Mouse (Mus musculus): ENCODE data around the gene Spink2. TPM values are rescaled to one million over a fixed set of nuclear protein-coding genes. Genes with fewer than 3 reads are reported as not detected.

Spink2 gene
- polyA plus RNA-seq, 1 experiment from 2014 or later: not detected

DNA sequence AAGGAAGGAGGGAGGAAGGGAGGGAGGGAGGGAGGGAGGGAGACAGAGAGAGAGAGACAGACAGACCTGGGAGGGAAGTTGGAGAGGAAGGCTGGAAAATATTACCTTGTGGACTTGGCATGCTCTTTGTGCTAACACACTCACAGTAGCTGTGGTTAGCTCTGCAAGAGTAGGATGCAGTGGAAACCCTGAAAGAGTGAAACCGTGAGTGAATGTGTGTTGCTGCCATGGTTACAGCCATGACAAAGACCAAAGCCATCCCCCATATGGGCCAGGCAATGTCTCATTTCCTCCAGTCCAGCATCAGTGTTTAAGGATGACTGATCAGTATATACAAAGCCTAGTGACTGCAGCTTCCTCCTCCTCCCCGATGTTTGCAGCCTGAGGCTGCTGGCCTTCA is 6.5 kb upstream of the Spink2 start:
- no peaks in the 10 kb centered on the region for H3K36me3 ChIP-seq (ENCODE audit: control insufficient read depth, insufficient read depth)
- no peaks in the 10 kb centered on the region for H3K4me1 ChIP-seq (ENCODE audit: control insufficient read depth, low read depth, low read length)
- no peak for ATAC-seq (ENCODE audit: low read depth)
- no peaks in the 10 kb centered on the region for H3K27me3 ChIP-seq (ENCODE audit: control insufficient read depth, insufficient read depth, low read depth, low read length)
- no peak overlapping the region for H3K4me3 ChIP-seq (ENCODE audit: low read depth, low read length)
- no peak overlapping the region for H3K9ac ChIP-seq (ENCODE audit: low read depth, low read length)
- no peak overlapping the region for H3K4me2 ChIP-seq (ENCODE audit: low read depth, low read length)
- 5% methylated on average over 2 of the region's 2 CpGs for whole genome bisulfite sequencing (ENCODE audit: insufficient replicate concordance)
- H3K9me3 ChIP-seq (replicated peaks; ENCODE audit: control insufficient read depth, low read length): no peaks in the 10 kb centered on the region
- no peak overlapping the region for H3K27ac ChIP-seq (ENCODE audit: low read length)

DNA sequence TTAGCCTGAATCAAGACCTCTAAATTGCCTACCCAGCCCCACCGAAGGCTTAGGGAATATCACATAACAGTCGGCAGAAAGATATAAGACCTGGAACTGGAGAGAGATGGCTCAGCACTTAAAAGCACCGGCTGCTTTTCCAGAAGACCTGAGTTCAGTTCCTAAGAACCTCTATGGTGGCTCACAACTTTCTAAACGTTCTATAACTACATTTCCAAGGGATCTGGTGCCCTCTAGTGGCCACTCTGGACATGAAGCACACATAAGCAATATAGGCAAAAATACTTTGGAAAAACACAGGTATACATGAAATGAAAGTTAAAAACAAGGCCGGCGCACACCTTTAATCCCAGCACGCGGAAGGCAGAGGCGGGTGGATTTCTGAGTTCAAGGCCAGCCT is 5.9 kb upstream of the Spink2 start:
- Histone ChIP-seq H3K4me1 (ENCODE audit: control insufficient read depth, low read depth, low read length) (no peaks in the 10 kb centered on the region), H3K4me2 (ENCODE audit: low read depth, low read length) (no peak overlapping the region), H3K4me3 (ENCODE audit: low read depth, low read length) (0 out of 2 replicates have a peak overlapping the region, but pooled peaks have one; percentile 15), H3K27ac (ENCODE audit: low read length) (no peak overlapping the region), H3K27me3 (ENCODE audit: control insufficient read depth, insufficient read depth, low read depth, low read length) (no peaks in the 10 kb centered on the region), H3K36me3 (ENCODE audit: control insufficient read depth, insufficient read depth) (no peaks in the 10 kb centered on the region), H3K9me3 (replicated peaks; ENCODE audit: control insufficient read depth, low read length) (no peaks in the 10 kb centered on the region), H3K9ac (ENCODE audit: low read depth, low read length) (no peak overlapping the region)
- no peak for ATAC-seq (ENCODE audit: low read depth)
- 10% methylated on average over 9 of the region's 9 CpGs for WGBS (ENCODE audit: insufficient replicate concordance)

DNA sequence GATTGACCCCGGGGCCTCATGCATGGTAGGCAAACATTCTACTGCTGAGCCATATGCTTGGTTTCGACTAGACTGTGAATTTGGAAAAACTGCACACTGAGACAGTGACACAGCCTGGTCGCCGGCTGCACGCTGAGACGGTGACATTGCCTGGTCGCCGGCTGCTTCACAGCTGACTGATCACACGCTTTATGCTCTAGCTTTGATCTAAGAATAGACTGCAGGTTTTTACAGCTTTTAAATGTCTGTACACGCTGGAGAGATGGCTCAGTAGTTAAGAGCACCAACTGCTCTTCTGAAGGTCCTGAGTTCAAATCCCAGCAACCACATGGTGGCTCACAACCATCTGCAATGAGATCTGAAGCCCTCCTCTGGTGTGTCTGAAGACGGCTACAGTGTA is 5.1 kb downstream of the Spink2 start:
- 72% methylated on average over 11 of the region's 11 CpGs for WGBS (ENCODE audit: insufficient replicate concordance)
- no peak overlapping the region for H3K9ac ChIP-seq (ENCODE audit: low read depth, low read length)
- ATAC-seq (ENCODE audit: low read depth): no peak

GRCm38 (mm10) chr5:77202238-77202637 is 9.0 kb downstream of the Spink2 start:
- no peak for ATAC-seq (ENCODE audit: low read depth)
- Histone ChIP-seq H3K27ac (ENCODE audit: low read length) (no peak overlapping the region), H3K9ac (ENCODE audit: low read depth, low read length) (no peak overlapping the region), H3K27me3 (ENCODE audit: control insufficient read depth, insufficient read depth, low read depth, low read length) (no peaks in the 10 kb centered on the region), H3K4me2 (ENCODE audit: low read depth, low read length) (no peak overlapping the region), H3K4me1 (ENCODE audit: control insufficient read depth, low read depth, low read length) (no peaks in the 10 kb centered on the region; the same call in 1 of the 2 replicates), H3K9me3 (replicated peaks; ENCODE audit: control insufficient read depth, low read length) (no peaks in the 10 kb centered on the region), H3K4me3 (ENCODE audit: low read depth, low read length) (no peak overlapping the region), H3K36me3 (ENCODE audit: control insufficient read depth, insufficient read depth) (no peaks in the 10 kb centered on the region)

More for the DNA sequence above, 5.1 kb downstream of the Spink2 start:
- Histone ChIP-seq H3K9me3 (replicated peaks; ENCODE audit: control insufficient read depth, low read length) (peaks cover 5% of the 10 kb centered on the region; the same call in 1 of the 2 replicates), H3K27ac (ENCODE audit: low read length) (no peak overlapping the region), H3K27me3 (ENCODE audit: control insufficient read depth, insufficient read depth, low read depth, low read length) (peaks cover 1% of the 10 kb centered on the region; the same call in 1 of the 2 replicates), H3K4me1 (ENCODE audit: control insufficient read depth, low read depth, low read length) (no peaks in the 10 kb centered on the region; the same call in 1 of the 2 replicates), H3K4me3 (ENCODE audit: low read depth, low read length) (no peak overlapping the region), H3K4me2 (ENCODE audit: low read depth, low read length) (no peak overlapping the region), H3K36me3 (ENCODE audit: control insufficient read depth, insufficient read depth) (no peaks in the 10 kb centered on the region)

DNA sequence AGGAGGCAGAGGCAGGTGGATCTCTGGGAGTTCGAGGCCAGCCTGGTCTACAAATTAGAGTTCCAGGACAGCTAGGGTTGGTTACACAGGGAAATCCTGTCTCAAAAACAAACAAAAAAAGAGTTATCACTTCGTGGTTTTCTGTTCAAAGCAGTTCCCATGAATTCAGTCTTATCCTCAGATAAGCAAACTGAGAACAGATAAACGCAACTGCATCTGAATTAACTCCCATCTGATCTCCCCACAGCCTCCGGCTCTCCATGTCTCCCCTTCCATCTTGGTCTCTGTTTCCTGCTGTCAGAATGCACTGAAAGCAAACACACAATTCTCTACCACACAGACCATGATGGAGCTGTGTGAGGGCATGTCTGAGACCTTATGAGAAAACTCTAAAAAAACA is 10.6 kb downstream of the Spink2 start:
- no peaks in the 10 kb centered on the region for H3K27me3 ChIP-seq (ENCODE audit: control insufficient read depth, insufficient read depth, low read depth, low read length)
- H3K27ac ChIP-seq (ENCODE audit: low read length): no peak overlapping the region
- ATAC-seq (ENCODE audit: low read depth): no peak
- WGBS (ENCODE audit: insufficient replicate concordance): 22% methylated on average over 4 of the region's 4 CpGs
- H3K9ac ChIP-seq (ENCODE audit: low read depth, low read length): no peak overlapping the region
- no peaks in the 10 kb centered on the region for H3K36me3 ChIP-seq (ENCODE audit: control insufficient read depth, insufficient read depth)
- H3K4me2 ChIP-seq (ENCODE audit: low read depth, low read length): no peak overlapping the region
- no peaks in the 10 kb centered on the region; the same call in 1 of the 2 replicates for H3K4me1 ChIP-seq (ENCODE audit: control insufficient read depth, low read depth, low read length)
- no peaks in the 10 kb centered on the region for H3K9me3 ChIP-seq (replicated peaks; ENCODE audit: control insufficient read depth, low read length)
- H3K4me3 ChIP-seq (ENCODE audit: low read depth, low read length): no peak overlapping the region

- no peak overlapping the region for H3K4me2 ChIP-seq (ENCODE audit: low read depth, low read length)
- no peak for ATAC-seq (ENCODE audit: low read depth)
- no peaks in the 10 kb centered on the region for H3K9me3 ChIP-seq (replicated peaks; ENCODE audit: control insufficient read depth, low read length)
- no peaks in the 10 kb centered on the region for H3K4me1 ChIP-seq (ENCODE audit: control insufficient read depth, low read depth, low read length)
- no peak overlapping the region for H3K4me3 ChIP-seq (ENCODE audit: low read depth, low read length)
- no peak overlapping the region for H3K9ac ChIP-seq (ENCODE audit: low read depth, low read length)
- no peaks in the 10 kb centered on the region for H3K27me3 ChIP-seq (ENCODE audit: control insufficient read depth, insufficient read depth, low read depth, low read length)
- no peaks in the 10 kb centered on the region for H3K36me3 ChIP-seq (ENCODE audit: control insufficient read depth, insufficient read depth)
- no peak overlapping the region for H3K27ac ChIP-seq (ENCODE audit: low read length)
- 33% methylated on average over 3 of the region's 3 CpGs for WGBS (ENCODE audit: insufficient replicate concordance)
Observed at GRCm38 (mm10) chr5:77193951-77194350, 17.3 kb downstream of the Spink2 start.

GRCm38 (mm10) chr5:77193266-77193665 is 18.0 kb downstream of the Spink2 start:
- H3K4me2 ChIP-seq (ENCODE audit: low read depth, low read length): no peak overlapping the region
- no peak overlapping the region for H3K27ac ChIP-seq (ENCODE audit: low read length)
- 16% methylated on average over 4 of the region's 4 CpGs for WGBS (ENCODE audit: insufficient replicate concordance)
- no peak overlapping the region for H3K9ac ChIP-seq (ENCODE audit: low read depth, low read length)
- no peaks in the 10 kb centered on the region for H3K27me3 ChIP-seq (ENCODE audit: control insufficient read depth, insufficient read depth, low read depth, low read length)
- H3K4me1 ChIP-seq (ENCODE audit: control insufficient read depth, low read depth, low read length): no peaks in the 10 kb centered on the region
- no peak for ATAC-seq (ENCODE audit: low read depth)
- no peak overlapping the region for H3K4me3 ChIP-seq (ENCODE audit: low read depth, low read length)
- H3K36me3 ChIP-seq (ENCODE audit: control insufficient read depth, insufficient read depth): no peaks in the 10 kb centered on the region
- H3K9me3 ChIP-seq (replicated peaks; ENCODE audit: control insufficient read depth, low read length): no peaks in the 10 kb centered on the region

DNA sequence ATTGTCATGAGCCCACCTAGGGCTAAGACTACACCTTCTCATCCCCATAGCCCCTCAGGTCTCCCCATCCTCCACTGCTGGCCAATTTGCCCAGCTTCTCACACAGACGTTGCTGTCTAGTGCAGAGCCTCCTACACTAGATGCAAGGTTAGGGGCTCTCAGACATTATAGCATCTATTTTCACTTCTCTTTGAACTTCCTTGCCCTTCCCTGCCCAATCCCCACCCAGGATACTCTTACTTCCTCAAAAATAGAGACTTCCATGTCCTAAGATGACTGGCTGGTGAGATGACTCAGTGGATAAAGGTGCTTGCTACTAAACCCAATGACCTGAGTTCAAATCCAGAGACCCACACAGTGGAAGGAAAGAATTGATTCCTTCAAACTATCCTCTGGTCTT is 19.6 kb downstream of the Spink2 start:
- no peak overlapping the region for H3K27ac ChIP-seq (ENCODE audit: low read length)
- no peak overlapping the region for H3K4me3 ChIP-seq (ENCODE audit: low read depth, low read length)
- no peak overlapping the region for H3K4me2 ChIP-seq (ENCODE audit: low read depth, low read length)
- H3K9me3 ChIP-seq (replicated peaks; ENCODE audit: control insufficient read depth, low read length): no peaks in the 10 kb centered on the region
- no peaks in the 10 kb centered on the region for H3K27me3 ChIP-seq (ENCODE audit: control insufficient read depth, insufficient read depth, low read depth, low read length)
- no peaks in the 10 kb centered on the region for H3K4me1 ChIP-seq (ENCODE audit: control insufficient read depth, low read depth, low read length)
- WGBS (ENCODE audit: insufficient replicate concordance): 46% methylated on average over 1 of the region's 1 CpGs
- no peak overlapping the region for H3K9ac ChIP-seq (ENCODE audit: low read depth, low read length)
- ATAC-seq (ENCODE audit: low read depth): no peak
- H3K36me3 ChIP-seq (ENCODE audit: control insufficient read depth, insufficient read depth): no peaks in the 10 kb centered on the region

DNA sequence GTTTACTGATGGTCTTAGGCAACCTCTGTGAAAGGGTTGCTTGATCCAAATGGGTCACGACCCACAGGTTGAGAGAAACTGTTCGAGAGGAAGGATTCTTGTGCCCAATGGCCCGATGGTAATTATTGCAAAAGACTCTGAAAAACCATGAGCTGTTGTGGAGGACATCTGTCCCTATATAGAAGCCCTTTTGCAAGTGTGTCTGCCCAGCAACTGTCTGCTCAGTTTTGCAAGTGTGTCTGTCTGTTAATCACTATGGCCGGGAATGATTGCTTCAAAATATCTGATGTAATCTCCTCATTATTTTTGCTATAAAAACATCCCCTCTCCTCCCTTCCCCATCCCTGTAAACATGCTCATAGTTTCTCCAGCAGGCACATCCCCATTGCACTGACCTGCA is 20.2 kb downstream of the Spink2 start:
- H3K27me3 ChIP-seq (ENCODE audit: control insufficient read depth, insufficient read depth, low read depth, low read length): no peaks in the 10 kb centered on the region
- no peaks in the 10 kb centered on the region for H3K36me3 ChIP-seq (ENCODE audit: control insufficient read depth, insufficient read depth)
- no peaks in the 10 kb centered on the region for H3K9me3 ChIP-seq (replicated peaks; ENCODE audit: control insufficient read depth, low read length)
- H3K27ac ChIP-seq (ENCODE audit: low read length): no peak overlapping the region
- no peak overlapping the region for H3K4me3 ChIP-seq (ENCODE audit: low read depth, low read length)
- WGBS (ENCODE audit: insufficient replicate concordance): 57% methylated on average over 4 of the region's 4 CpGs
- no peak overlapping the region for H3K4me2 ChIP-seq (ENCODE audit: low read depth, low read length)
- no peak overlapping the region for H3K9ac ChIP-seq (ENCODE audit: low read depth, low read length)
- ATAC-seq (ENCODE audit: low read depth): no peak
- H3K4me1 ChIP-seq (ENCODE audit: control insufficient read depth, low read depth, low read length): no peaks in the 10 kb centered on the region

All from liver, embryonic 16.5 days (tissue).